Mouse (Mus musculus): ENCODE measurements at regions not wholly inside any gene's neighbourhood (a gene's known extent, or its start where the extent isn't known, plus 50 kb on each side); places are given as distances from the start of the nearest gene placed in this dataset.

DNA sequence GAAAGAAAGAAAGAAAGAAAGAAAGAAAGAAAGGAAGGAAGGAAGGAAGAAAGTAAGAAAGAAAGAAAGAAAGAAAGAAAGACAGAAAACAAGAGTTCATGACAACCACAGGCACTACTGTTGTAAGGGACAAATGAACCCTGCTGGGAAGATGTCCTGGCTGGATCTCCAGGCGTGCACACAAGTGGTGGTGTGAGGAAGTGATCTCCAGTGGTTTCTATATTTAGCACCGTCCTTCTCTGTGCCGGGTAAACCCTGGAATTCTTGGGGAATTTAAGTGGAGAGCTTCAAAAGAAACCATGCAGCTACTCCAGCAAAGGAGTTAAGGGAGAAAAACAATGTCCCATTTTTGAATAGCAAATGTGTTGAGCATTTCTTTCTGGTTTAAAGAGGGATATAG lies 76.0 kb downstream of the Fasl start:
- TF ChIP-seq CTCF (conservative IDR thresholded peaks at IDR 0.05; ENCODE audit: low read length) (no peak), NANOG (IDR thresholded peaks at IDR 0.05; ENCODE audit: borderline replicate concordance, low read length) (no peak)

Measured in E14TG2a.4 (cell line).